Mouse (Mus musculus) layer of hippocampus, postnatal 36 days (tissue): ENCODE measurements around the gene Cds1. TPM values are rescaled to one million over a fixed set of nuclear protein-coding genes. Genes with fewer than 3 reads are reported as not detected.
A peak's percentile ranks its signal among the peaks of the same experiment; 100 is the strongest.

ENCODE experiments used
- DNase-seq, 2 experiments: peaks; one replicate each; pipeline ENCODE4 v3.0.0; 2022
- total RNA-seq, 2 experiments: library from RNA; stranded (reverse); gene quantifications; 2 replicates each; pipeline ENCODE4 v1.2.3; 2021

The Cds1 gene
- 10 to 100 TPM; 58.9 to 64.0 TPM for total RNA-seq

GRCm38 (mm10) chr5:101764554-101765347 is at the start of gene Cds1:
Cds1 (plus strand) TSS chr5:101765130.
- peak; percentile 86 for DNase-seq

- no peak for DNase-seq
Measured at GRCm38 (mm10) chr5:101724216-101724615, 40.7 kb upstream of the Cds1 start.

- DNase-seq, result no peak
Measured at GRCm38 (mm10) chr5:101724756-101725155, 40.2 kb upstream of the Cds1 start.

GRCm38 (mm10) chr5:101725703-101726102 is 39.2 kb upstream of the Cds1 start:
- no peak for DNase-seq

GRCm38 (mm10) chr5:101726371-101726770 is 38.6 kb upstream of the Cds1 start:
- DNase-seq, result no peak

- DNase-seq, result no peak
Measured at GRCm38 (mm10) chr5:101728304-101728905, 36.5 kb upstream of the Cds1 start.

- DNase-seq, result no peak
Measured at GRCm38 (mm10) chr5:101737341-101737740, 27.6 kb upstream of the Cds1 start.

- no peak for DNase-seq
Measured at GRCm38 (mm10) chr5:101740471-101741223, 24.3 kb upstream of the Cds1 start.

- DNase-seq, result no peak
Measured at GRCm38 (mm10) chr5:101741224-101741591, 23.7 kb upstream of the Cds1 start.

- DNase-seq, result no peak
Measured at GRCm38 (mm10) chr5:101742014-101742413, 22.9 kb upstream of the Cds1 start.

GRCm38 (mm10) chr5:101742425-101742824 is 22.5 kb upstream of the Cds1 start:
- no peak for DNase-seq

GRCm38 (mm10) chr5:101744886-101745285 is 20.0 kb upstream of the Cds1 start:
- no peak for DNase-seq

GRCm38 (mm10) chr5:101753680-101754079 is 11.2 kb upstream of the Cds1 start:
- DNase-seq, result no peak

GRCm38 (mm10) chr5:101757669-101758068 is 7.3 kb upstream of the Cds1 start:
- DNase-seq, result no peak

GRCm38 (mm10) chr5:101761685-101762084 is 3.2 kb upstream of the Cds1 start:
- no peak for DNase-seq

- no peak for DNase-seq
Measured at GRCm38 (mm10) chr5:101763571-101763970, 1.4 kb upstream of the Cds1 start.

- DNase-seq, result peak in 1 of 2 experiments; percentile 30
Measured at GRCm38 (mm10) chr5:101765390-101765901, 516 bp downstream of the Cds1 start.

GRCm38 (mm10) chr5:101766248-101766647 is 1.3 kb downstream of the Cds1 start:
- no peak for DNase-seq

GRCm38 (mm10) chr5:101767086-101767485 is 2.2 kb downstream of the Cds1 start:
- no peak for DNase-seq

- DNase-seq, result no peak
Measured at GRCm38 (mm10) chr5:101767486-101767885, 2.6 kb downstream of the Cds1 start.

GRCm38 (mm10) chr5:101768558-101768957 is 3.6 kb downstream of the Cds1 start:
- DNase-seq, result no peak

GRCm38 (mm10) chr5:101772621-101773020 is 7.7 kb downstream of the Cds1 start:
- no peak for DNase-seq

GRCm38 (mm10) chr5:101775262-101775661 is 10.3 kb downstream of the Cds1 start:
- no peak for DNase-seq
